Mouse (Mus musculus) hindbrain, embryonic 10.5 days (tissue): Measurements from ENCODE around the gene Iqsec1. TPM values are rescaled to one million over a fixed set of nuclear protein-coding genes. Genes with fewer than 3 reads are reported as not detected.
A peak's percentile ranks its signal among the peaks of the same experiment; 100 is the strongest.

ENCODE experiments used
- DNase-seq: peaks from one replicate; pipeline ENCODE4 v3.0.0-alpha.2; 2017; ENCODE audit warnings: low spot score
- H3K27ac ChIP-seq: fragments of 300-500 bp; sonication (generic); 2 replicates; pipeline ENCODE4 v1.5.1; 2016; ENCODE audit warnings: mild to moderate bottlenecking, moderate library complexity
- H3K27me3 ChIP-seq: fragments of 300-500 bp; sonication (generic); 2 replicates; pipeline ENCODE4 v1.6.1; 2016; ENCODE audit warnings: mild to moderate bottlenecking; ENCODE audit not compliant: poor library complexity, insufficient read depth, severe bottlenecking
- H3K36me3 ChIP-seq: fragments of 300-500 bp; sonication (generic); 2 replicates; pipeline ENCODE4 v1.6.1; 2016; ENCODE audit warnings: mild to moderate bottlenecking, moderate library complexity
- H3K4me1 ChIP-seq: fragments of 300-500 bp; sonication (generic); replicated peaks from 2 replicates; pipeline ENCODE4 v1.6.1; 2016; ENCODE audit warnings: mild to moderate bottlenecking
- H3K4me3 ChIP-seq: fragments of 300-500 bp; sonication (generic); 2 replicates; pipeline ENCODE4 v1.5.1; 2016; ENCODE audit warnings: mild to moderate bottlenecking, moderate library complexity
- H3K9me3 ChIP-seq: fragments of 300-500 bp; sonication (generic); 2 replicates; pipeline ENCODE4 v1.6.1; 2016; ENCODE audit warnings: mild to moderate bottlenecking, moderate library complexity
- WGBS: fragments of 180-500 bp; shearing (Covaris S2); methylation state at CpG from one replicate; pipeline ENCODE4 v1.1.7; 2016; 5-methylcytosine and 5-hydroxymethylcytosine counted together
- polyA plus RNA-seq: library from polyadenylated mRNA; unstranded; fragments of >200 nt; fragmentation: Nextera tagmentation; extraction: Ambion mirVana; gene quantifications from 2 replicates; pipeline ENCODE4 v1.2.1, GENCODE M21; 2016

Iqsec1 gene
- polyA plus RNA-seq, 1 experiment from 2014 or later: 13.8 TPM

DNA sequence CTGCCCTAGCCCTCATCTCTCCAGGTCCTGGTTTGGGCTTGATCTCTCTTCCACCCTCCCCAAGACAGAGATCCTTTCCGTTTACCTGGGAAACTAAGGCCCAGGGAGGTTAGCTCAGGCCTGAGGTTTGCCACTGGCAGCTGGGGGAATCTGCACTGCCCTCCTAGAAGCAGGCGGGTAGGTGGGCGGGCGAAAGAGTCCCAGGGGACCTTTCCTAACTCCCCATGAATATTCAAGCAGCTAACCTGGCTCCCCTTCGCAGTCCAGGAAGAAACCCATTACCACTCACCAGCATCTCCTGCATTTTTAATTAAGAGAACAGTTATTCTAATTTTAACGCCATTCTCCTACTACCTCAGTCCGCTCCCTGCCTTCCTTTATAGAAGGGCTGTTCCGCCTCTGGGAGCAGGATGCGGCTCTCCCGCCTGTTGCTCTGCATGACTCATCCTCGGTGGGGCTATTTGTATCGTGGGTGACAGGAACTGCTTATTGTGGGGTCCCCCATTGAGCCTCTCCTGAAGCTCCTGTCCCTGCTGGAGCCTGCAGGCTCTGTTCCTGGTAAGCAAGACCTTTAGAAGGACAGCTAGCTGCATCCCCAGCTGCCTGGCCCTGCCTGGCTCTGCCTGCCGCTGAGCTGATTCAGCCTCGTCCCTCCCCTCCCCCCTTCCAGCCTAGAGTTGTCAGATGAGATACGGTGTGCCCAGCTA lies 12.5 kb upstream of the Iqsec1 start:
- H3K27me3 ChIP-seq: peaks cover 22% of the 10 kb centered on the region
- peaks cover 18% of the 10 kb centered on the region for H3K4me1 ChIP-seq
- H3K27ac ChIP-seq: peak overlapping the region; percentile 36
- H3K36me3 ChIP-seq: no peaks in the 10 kb centered on the region
- WGBS: 6% methylated on average over 15 of the region's 15 CpGs
- peak overlapping the region; percentile 40 for H3K4me3 ChIP-seq
- no peaks in the 10 kb centered on the region for H3K9me3 ChIP-seq
- DNase-seq: peak; percentile 25

DNA sequence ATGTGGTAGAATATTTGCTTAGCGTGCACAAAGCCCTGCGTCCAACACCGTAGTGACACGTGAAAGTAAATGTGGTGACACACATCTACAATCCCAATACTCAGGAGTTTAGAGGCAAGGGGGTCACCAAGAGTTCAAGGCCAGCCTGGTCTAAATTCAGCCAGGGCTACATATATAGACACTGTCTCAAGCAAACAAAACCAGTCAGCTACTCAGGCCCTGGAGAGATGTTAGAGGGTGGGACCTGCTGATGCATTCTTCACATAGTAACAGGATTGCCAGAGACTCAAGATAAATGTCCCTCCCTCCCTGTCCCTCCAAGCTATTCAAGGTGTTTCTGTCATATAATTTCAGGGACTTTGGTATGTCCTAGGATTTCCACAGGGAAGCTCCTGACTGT lies 10.7 kb upstream of the Iqsec1 start:
- WGBS: 92% methylated on average over 4 of the region's 4 CpGs
- Histone ChIP-seq H3K4me3 (no peak overlapping the region), H3K36me3 (no peaks in the 10 kb centered on the region), H3K27me3 (peaks cover 22% of the 10 kb centered on the region), H3K9me3 (no peaks in the 10 kb centered on the region), H3K27ac (no peak overlapping the region), H3K4me1 (peaks cover 18% of the 10 kb centered on the region)
- no peak for DNase-seq

DNA sequence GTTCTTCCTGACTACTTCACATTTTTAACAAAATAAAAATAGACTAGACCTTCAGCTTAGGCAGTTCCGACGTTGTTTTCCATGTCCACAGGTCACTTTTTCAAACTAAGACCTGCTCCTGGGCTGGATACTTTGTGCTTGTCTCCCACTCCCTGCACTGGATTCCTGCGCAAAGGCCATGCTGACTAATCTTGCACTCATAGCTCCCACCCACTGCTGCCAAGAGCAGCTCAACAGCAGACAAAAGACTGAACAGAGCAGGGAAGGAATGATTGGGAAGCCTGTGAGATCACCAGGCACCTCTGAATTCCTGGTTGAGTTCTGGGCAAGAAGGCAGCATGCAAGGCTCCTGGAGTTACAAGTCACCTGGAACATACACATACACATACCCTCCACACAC lies 8.5 kb upstream of the Iqsec1 start:
- no peaks in the 10 kb centered on the region for H3K36me3 ChIP-seq
- 95% methylated on average over 3 of the region's 3 CpGs for WGBS
- peaks cover 14% of the 10 kb centered on the region for H3K4me1 ChIP-seq
- no peak for DNase-seq
- H3K9me3 ChIP-seq: peaks cover 15% of the 10 kb centered on the region
- no peak overlapping the region for H3K4me3 ChIP-seq
- peaks cover 22% of the 10 kb centered on the region for H3K27me3 ChIP-seq
- no peak overlapping the region for H3K27ac ChIP-seq

DNA sequence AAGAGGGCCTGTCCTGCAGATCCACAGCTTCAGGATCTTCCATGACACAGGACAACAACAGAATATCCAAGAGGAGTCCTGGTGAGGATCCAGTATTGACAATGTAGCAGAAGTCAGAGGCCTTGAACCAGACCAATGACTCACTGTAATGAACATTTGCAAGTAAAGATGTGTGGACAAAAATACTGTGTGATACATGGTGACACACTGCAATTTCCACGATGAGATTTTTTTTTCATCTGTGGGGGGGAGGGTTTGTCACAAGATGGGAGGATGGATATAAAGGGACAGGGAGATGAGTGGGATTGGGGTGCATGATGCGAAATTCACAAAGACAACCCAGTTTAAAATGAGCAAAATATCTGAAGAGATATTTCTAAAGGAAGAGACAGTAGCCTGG lies 7.7 kb upstream of the Iqsec1 start:
- no peak for DNase-seq
- no peaks in the 10 kb centered on the region for H3K36me3 ChIP-seq
- H3K27me3 ChIP-seq: peaks cover 14% of the 10 kb centered on the region
- peaks cover 7% of the 10 kb centered on the region for H3K4me1 ChIP-seq
- H3K27ac ChIP-seq: no peak overlapping the region
- 86% methylated on average over 2 of the region's 2 CpGs for WGBS
- no peak overlapping the region for H3K4me3 ChIP-seq
- peaks cover 16% of the 10 kb centered on the region for H3K9me3 ChIP-seq

DNA sequence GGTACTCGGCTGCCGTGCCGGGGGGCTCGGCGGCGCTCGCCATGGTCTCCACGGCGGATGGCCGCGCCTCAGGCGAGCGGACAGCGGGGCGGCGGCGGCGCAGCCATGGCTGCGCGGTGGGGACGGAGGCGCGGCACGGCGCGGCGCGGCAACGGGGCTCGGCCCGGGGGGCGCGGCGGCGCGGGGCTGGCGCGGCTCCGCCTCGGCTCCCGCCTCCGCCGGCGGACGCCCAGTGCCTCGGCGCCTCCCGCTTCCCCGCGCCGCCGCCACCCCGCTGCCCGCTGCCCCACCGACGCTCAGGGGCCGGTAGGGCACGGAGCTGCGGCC lies 223 bp downstream of the Iqsec1 start:
- Histone ChIP-seq H3K9me3 (peaks cover 23% of the 10 kb centered on the region; the same call in 1 of the 2 replicates), H3K36me3 (no peaks in the 10 kb centered on the region), H3K4me1 (peaks cover 41% of the 10 kb centered on the region), H3K4me3 (peak overlapping the region; percentile 72), H3K27me3 (peaks cover 24% of the 10 kb centered on the region), H3K27ac (peak overlapping the region; percentile 84)
- WGBS: under 1% methylated on average over 59 of the region's 59 CpGs
- DNase-seq: no peak

DNA sequence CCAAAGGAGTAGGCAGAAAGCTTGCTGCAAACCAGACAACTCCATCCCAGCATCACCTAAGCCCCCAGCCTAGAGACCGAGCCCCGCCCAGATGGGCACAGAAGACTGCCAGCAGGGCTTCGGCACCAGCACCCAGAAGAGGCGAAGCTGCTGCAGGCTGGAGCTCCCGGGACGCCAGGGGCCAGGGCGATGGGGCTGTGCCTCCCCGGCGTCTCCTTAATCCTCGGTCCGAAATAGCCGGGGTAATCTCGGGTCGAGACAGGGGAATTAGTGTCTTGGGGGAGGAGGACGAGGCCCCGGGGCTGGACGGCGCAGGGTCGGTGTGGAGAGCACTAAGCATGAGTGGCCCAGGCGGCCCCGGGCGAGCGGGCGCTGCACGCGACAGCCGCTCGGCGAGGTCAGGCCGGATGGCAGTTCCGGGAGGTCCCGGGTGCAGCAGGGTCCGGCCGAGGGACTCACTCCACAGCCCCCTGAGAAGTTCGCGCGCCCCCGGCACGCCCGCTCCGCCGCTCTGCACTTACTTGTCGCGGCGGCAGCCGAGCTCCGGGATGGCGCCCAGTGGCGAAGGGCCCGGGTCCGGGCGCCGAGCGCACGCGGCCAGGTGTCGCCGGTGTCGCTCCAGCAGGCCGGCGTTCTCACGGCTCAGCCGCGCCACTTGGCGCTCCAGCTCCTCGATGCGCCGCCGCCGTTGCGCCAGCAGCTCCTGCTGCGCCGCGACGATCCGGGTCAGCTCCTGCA lies 755 bp downstream of the Iqsec1 start:
- WGBS: under 1% methylated on average over 76 of the region's 76 CpGs
- H3K27ac ChIP-seq: peak overlapping the region; percentile 84
- H3K36me3 ChIP-seq: no peaks in the 10 kb centered on the region
- H3K4me3 ChIP-seq: peak overlapping the region; percentile 72
- peak; percentile 59 for DNase-seq
- peaks cover 24% of the 10 kb centered on the region for H3K27me3 ChIP-seq
- peaks cover 19% of the 10 kb centered on the region; the same call in 1 of the 2 replicates for H3K9me3 ChIP-seq
- H3K4me1 ChIP-seq: peaks cover 41% of the 10 kb centered on the region

DNA sequence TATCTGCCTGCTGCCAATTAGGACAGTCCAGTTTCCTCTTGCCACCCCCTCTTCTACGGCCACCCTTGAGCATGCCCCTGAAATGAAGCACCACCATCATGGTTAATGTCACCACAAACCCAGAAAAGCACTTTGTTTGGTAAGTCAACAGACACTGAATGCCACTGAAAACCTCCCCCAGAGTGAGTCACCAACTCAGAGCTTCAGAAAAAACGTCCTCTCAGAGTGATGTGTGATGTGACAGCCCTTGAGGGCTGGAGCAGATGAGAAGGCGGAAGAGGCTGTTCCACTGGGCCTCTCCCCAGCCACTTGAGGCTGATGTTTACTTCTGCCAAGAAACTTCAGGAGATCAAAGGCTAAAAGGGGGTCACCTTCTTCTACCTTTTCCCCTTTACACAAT lies 4.4 kb downstream of the Iqsec1 start:
- H3K27me3 ChIP-seq: peaks cover 24% of the 10 kb centered on the region
- DNase-seq: no peak
- no peaks in the 10 kb centered on the region for H3K9me3 ChIP-seq
- H3K4me3 ChIP-seq: no peak overlapping the region
- H3K36me3 ChIP-seq: no peaks in the 10 kb centered on the region
- H3K27ac ChIP-seq: no peak overlapping the region
- peaks cover 41% of the 10 kb centered on the region for H3K4me1 ChIP-seq
- 61% methylated on average over 3 of the region's 3 CpGs for WGBS

DNA sequence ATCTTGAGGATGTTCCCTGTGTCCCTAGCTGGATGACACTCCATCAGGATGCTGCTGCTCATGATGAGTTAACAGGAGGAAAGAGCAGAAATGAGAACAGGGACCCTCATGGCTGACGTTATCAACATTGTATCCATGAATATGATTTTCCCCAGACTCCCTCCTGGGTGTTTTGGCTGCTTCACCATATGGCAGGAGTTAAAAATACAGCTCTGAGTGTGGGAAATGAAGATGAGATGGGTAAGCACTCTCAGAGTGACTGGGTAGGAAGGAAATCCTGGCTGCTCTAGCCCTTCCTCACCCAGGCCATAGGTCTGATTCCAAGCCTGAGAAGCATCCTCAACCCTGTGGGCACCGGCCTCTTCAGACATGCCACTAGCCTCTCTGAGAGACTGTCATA lies 14.2 kb downstream of the Iqsec1 start:
- no peaks in the 10 kb centered on the region for H3K9me3 ChIP-seq
- H3K27ac ChIP-seq: no peak overlapping the region
- no peaks in the 10 kb centered on the region for H3K36me3 ChIP-seq
- H3K4me1 ChIP-seq: peaks cover 14% of the 10 kb centered on the region
- no peak overlapping the region for H3K4me3 ChIP-seq
- H3K27me3 ChIP-seq: no peaks in the 10 kb centered on the region
- WGBS: 91% methylated on average over 2 of the region's 2 CpGs
- no peak for DNase-seq

DNA sequence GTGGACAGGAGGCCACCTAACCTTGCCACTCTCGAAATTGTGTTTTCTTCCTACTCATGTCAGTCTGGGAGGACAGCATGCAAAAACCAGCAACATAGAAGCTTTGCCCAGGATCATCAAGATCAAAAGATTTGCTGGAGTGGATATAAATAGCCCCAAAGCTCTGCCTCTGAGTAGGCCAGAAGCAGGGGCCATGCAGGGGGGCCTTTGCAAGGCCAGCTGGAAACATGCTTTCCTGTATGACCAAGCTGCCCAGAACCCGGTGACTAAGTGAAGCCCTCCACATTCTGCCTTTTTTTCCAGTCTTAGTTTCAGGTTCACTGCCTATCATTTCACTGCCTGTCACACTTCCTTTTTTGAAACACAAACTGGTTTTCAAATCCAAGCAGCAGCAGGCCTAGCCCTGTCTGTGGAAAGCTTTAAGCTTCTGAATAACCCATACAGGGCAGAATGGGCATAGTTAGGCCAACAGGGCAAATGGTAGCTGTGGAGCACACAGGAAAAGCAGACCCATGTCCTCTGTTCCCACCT lies 19.1 kb downstream of the Iqsec1 start:
- H3K27ac ChIP-seq: no peak overlapping the region
- 56% methylated on average over 2 of the region's 2 CpGs for WGBS
- no peaks in the 10 kb centered on the region for H3K36me3 ChIP-seq
- H3K4me1 ChIP-seq: peaks cover 17% of the 10 kb centered on the region
- H3K4me3 ChIP-seq: no peak overlapping the region
- H3K27me3 ChIP-seq: no peaks in the 10 kb centered on the region
- H3K9me3 ChIP-seq: no peaks in the 10 kb centered on the region
- DNase-seq: no peak

DNA sequence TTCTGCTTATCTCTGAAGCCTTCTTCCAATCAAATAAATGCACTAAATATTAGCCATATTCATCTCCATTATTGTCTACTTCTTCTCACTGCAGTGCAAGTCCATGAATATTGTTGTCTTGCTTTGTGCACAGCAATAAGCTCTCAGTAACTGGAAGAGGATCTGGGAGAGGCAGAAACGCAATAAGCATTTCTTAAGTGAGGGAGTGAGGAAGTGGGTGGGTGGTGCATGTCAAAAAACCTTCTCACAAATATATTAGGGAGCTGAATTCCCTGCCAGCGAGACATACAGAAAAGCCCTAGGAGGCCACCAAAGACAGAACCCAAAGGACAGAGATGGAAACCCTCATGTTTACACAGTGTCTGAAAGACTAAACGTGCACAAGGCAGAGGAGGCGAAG lies 35.1 kb downstream of the Iqsec1 start:
- no peak for DNase-seq
- H3K36me3 ChIP-seq: no peaks in the 10 kb centered on the region
- no peak overlapping the region for H3K27ac ChIP-seq
- no peaks in the 10 kb centered on the region for H3K4me1 ChIP-seq
- H3K4me3 ChIP-seq: no peak overlapping the region
- H3K27me3 ChIP-seq: no peaks in the 10 kb centered on the region
- no peaks in the 10 kb centered on the region for H3K9me3 ChIP-seq
- 81% methylated on average over 4 of the region's 4 CpGs for WGBS

DNA sequence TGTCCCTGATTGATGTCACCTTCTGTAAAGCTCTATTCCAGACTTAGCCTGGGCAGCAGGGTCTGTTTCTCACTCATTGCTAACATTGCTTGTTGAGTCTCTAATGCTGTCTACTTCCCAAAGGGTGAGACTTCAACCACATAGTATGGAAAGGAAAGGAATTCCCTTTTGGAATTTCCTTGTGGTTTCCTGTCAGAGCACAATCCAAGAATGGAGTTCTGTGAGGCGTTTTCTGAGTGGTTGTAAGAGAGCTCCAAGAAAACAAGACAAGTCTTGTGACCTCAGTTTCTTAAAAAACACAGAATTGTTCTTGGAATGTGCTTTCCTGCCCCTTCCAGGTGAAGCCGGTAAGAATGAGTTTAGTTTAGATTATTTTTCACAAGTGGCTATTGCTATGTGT lies 37.5 kb downstream of the Iqsec1 start:
- WGBS: 81% methylated on average over 2 of the region's 2 CpGs
- peaks cover under 1% of the 10 kb centered on the region; the same call in 1 of the 2 replicates for H3K4me1 ChIP-seq
- no peak overlapping the region for H3K4me3 ChIP-seq
- H3K27me3 ChIP-seq: no peaks in the 10 kb centered on the region
- DNase-seq: no peak
- no peaks in the 10 kb centered on the region for H3K9me3 ChIP-seq
- no peak overlapping the region for H3K27ac ChIP-seq
- no peaks in the 10 kb centered on the region for H3K36me3 ChIP-seq

DNA sequence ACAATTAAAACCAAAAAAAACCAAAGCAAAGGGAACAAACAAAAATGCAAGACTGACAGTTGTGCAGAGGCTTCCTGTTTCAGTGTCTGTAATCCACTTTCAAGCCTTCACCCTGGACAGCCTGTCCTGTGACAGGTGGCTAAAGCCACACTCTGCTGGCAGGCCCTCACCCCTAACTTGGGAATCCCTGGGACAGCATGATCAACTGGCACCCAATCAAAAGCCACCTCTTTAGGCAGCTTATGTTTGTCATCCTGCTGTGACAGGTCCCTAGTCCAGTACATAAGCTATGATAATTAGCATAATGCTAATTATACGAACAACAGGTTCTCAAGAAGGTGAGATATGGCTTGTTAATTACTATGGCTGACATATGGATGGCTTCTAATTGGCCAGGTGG lies 40.4 kb downstream of the Iqsec1 start:
- Histone ChIP-seq H3K36me3 (no peaks in the 10 kb centered on the region), H3K4me3 (no peak overlapping the region), H3K27me3 (no peaks in the 10 kb centered on the region), H3K9me3 (no peaks in the 10 kb centered on the region), H3K27ac (no peak overlapping the region), H3K4me1 (peaks cover 2% of the 10 kb centered on the region; the same call in 1 of the 2 replicates)
- DNase-seq: no peak
- 85% methylated on average over 1 of the region's 1 CpGs for WGBS

DNA sequence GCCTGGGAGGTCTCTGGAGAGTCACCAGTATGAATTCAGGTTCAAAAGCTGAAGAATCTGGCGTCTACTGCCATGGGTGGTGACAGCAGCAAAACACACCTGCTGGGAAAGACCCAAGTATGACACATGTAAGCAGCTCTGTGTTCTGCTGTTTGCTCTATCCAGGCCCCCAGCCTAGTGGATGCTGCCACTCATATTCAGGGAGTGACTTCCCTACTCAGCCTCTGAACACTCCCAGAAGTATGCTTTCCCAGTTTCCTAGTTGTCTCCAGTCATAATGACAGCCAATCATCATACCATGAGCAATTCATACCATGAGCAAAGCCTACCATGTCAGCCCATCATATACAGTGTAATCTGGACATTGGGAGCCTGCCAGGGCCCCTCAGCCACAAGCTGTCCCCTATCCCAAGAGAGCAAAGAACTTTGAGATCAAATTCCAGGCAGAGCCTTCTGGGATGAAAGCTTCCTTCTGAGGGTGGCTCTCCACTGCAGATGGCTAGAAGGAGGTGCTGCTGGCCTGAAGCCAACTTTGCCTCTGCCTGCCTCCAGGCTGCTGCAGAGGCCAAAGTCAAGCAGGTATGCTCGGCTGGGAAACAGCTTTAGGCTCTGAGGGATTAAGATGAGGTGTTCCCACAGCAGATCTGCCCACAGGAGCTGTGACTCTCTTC lies 42.8 kb downstream of the Iqsec1 start:
- no peaks in the 10 kb centered on the region for H3K27me3 ChIP-seq
- no peak overlapping the region for H3K27ac ChIP-seq
- H3K4me1 ChIP-seq: peaks cover 5% of the 10 kb centered on the region; the same call in 1 of the 2 replicates
- no peaks in the 10 kb centered on the region for H3K9me3 ChIP-seq
- WGBS: 70% methylated on average over 2 of the region's 2 CpGs
- no peak overlapping the region for H3K4me3 ChIP-seq
- DNase-seq: no peak
- H3K36me3 ChIP-seq: no peaks in the 10 kb centered on the region
